Mouse (Mus musculus): ENCODE measurements around the gene Pnrc2. TPM values are rescaled to one million over a fixed set of nuclear protein-coding genes. Genes with fewer than 3 reads are reported as not detected.
A peak's percentile ranks its signal among the peaks of the same experiment; 100 is the strongest.

Pnrc2 gene
- polyA plus RNA-seq, 1 experiment from 2014 or later: 114 TPM

GRCm38 (mm10) chr4:135839293-135840011 is 34.2 kb downstream of the Pnrc2 start:
- WGBS: 44% methylated on average over 21 of the region's 21 CpGs
- no peak for ATAC-seq (ENCODE audit: extremely low read depth, insufficient number of reproducible peaks, low FRiP score, low TSS enrichment)

DNA sequence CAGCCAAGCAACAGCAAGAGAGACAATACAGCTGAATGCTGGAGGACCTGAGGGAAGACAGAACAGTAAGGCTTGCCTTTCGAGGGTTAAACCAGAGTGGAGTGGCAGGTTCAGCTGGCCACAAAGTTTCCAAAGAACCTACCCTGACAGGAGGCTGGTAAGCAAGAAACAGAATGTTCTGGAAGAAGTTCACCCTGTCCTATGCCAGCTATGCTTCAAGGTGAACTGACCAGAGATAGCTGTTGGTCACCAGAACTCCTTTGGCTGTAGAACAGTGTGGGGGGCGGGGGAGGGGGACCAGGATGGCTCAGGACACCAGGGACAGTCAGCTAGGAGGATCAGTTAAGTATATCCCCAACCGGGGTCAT is 34.7 kb downstream of the Pnrc2 start:
- no peak for ATAC-seq (ENCODE audit: extremely low read depth, insufficient number of reproducible peaks, low FRiP score, low TSS enrichment)
- H3K9ac ChIP-seq: peak overlapping the region; percentile 41
- no peaks in the 10 kb centered on the region for H3K9me3 ChIP-seq
- peak overlapping the region; percentile 33; the same call in 1 of the 2 replicates for H3K4me2 ChIP-seq
- peaks cover 29% of the 10 kb centered on the region for H3K4me1 ChIP-seq
- peak overlapping the region; percentile 77 for H3K27ac ChIP-seq (replicated peaks)
- no peaks in the 10 kb centered on the region for H3K36me3 ChIP-seq
- H3K4me3 ChIP-seq: no peak overlapping the region
- no peaks in the 10 kb centered on the region for H3K27me3 ChIP-seq (replicated peaks)
- 60% methylated on average over 3 of the region's 3 CpGs for WGBS

More at GRCm38 (mm10) chr4:135839293-135840011, 34.2 kb downstream of the Pnrc2 start:
- Histone ChIP-seq H3K27me3 (replicated peaks) (no peaks in the 10 kb centered on the region), H3K9me3 (no peaks in the 10 kb centered on the region), H3K9ac (peak overlapping the region; percentile 41), H3K4me1 (peaks cover 29% of the 10 kb centered on the region), H3K36me3 (no peaks in the 10 kb centered on the region), H3K4me2 (peak overlapping the region; percentile 33), H3K27ac (replicated peaks) (peak overlapping the region; percentile 77), H3K4me3 (no peak overlapping the region)

DNA sequence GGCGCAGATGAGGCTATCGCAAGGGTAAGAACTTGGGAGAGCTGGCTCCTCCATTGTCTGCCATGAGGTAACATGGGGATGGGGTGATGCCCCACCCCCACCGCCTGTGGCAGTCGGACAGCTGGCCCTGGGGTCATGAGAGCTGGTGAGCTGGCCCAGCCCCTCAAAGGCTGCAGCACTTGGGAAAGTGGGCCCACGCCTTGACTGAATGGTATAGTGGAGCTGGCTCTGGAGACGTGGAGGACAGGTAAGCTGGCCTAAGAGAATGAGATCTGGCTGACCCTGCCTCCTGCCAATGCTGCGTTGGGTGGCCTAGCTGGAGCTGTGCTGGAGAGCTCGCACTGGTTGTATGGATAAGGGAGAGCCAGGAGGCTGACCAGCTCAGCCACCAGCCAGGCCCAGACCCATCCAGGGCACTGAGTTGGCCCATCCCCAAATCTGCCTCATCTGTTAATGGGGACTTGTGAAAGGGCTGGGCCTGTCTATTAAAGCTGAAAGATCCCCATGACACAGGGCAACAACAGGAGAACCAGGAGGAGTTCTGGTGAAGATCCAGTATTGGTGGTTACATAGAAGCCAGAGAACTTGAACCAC is 39.4 kb downstream of the Pnrc2 start:
- ATAC-seq (ENCODE audit: extremely low read depth, insufficient number of reproducible peaks, low FRiP score, low TSS enrichment): no peak
- WGBS: 74% methylated on average over 8 of the region's 8 CpGs

GRCm38 (mm10) chr4:135833301-135834123 is 40.1 kb downstream of the Pnrc2 start:
- no peaks in the 10 kb centered on the region for H3K27me3 ChIP-seq (replicated peaks)
- no peak overlapping the region for H3K9ac ChIP-seq
- peaks cover 22% of the 10 kb centered on the region for H3K4me1 ChIP-seq
- no peak overlapping the region for H3K4me3 ChIP-seq
- no peak for ATAC-seq (ENCODE audit: extremely low read depth, insufficient number of reproducible peaks, low FRiP score, low TSS enrichment)
- no peak overlapping the region for H3K4me2 ChIP-seq
- no peaks in the 10 kb centered on the region for H3K9me3 ChIP-seq
- WGBS: 70% methylated on average over 12 of the region's 12 CpGs
- H3K36me3 ChIP-seq: no peaks in the 10 kb centered on the region
- no peak overlapping the region for H3K27ac ChIP-seq (replicated peaks)

More for the DNA sequence above, 39.4 kb downstream of the Pnrc2 start:
- Histone ChIP-seq H3K4me1 (peaks cover 22% of the 10 kb centered on the region), H3K4me3 (no peak overlapping the region), H3K27ac (replicated peaks) (no peak overlapping the region), H3K4me2 (no peak overlapping the region), H3K9me3 (no peaks in the 10 kb centered on the region), H3K27me3 (replicated peaks) (no peaks in the 10 kb centered on the region), H3K9ac (no peak overlapping the region), H3K36me3 (no peaks in the 10 kb centered on the region)

DNA sequence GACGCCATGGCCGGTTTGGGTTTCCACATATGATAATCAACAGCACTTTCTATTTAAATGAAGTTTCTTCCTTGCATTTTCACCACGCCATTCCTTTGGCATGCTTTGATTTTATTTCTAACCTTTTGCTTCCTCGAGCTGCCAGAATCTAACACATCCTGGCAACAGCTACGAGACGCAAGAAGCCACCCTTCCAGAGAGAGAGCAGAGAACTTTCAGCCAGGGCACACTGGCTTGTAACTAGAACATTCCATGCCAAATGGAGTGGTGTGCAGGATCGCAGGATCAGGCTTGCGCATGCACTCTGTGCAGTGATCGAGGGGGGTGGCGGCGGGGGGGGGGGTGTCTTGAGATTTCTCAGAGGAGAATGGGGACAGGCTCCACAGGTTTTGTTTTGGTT is 41.6 kb downstream of the Pnrc2 start:
- no peak overlapping the region for H3K4me3 ChIP-seq
- H3K4me1 ChIP-seq: peaks cover 28% of the 10 kb centered on the region
- H3K27ac ChIP-seq (replicated peaks): no peak overlapping the region
- H3K36me3 ChIP-seq: no peaks in the 10 kb centered on the region
- no peaks in the 10 kb centered on the region for H3K9me3 ChIP-seq
- WGBS: 67% methylated on average over 11 of the region's 11 CpGs
- no peaks in the 10 kb centered on the region for H3K27me3 ChIP-seq (replicated peaks)
- H3K4me2 ChIP-seq: no peak overlapping the region
- no peak overlapping the region for H3K9ac ChIP-seq
- ATAC-seq (ENCODE audit: extremely low read depth, insufficient number of reproducible peaks, low FRiP score, low TSS enrichment): no peak

DNA sequence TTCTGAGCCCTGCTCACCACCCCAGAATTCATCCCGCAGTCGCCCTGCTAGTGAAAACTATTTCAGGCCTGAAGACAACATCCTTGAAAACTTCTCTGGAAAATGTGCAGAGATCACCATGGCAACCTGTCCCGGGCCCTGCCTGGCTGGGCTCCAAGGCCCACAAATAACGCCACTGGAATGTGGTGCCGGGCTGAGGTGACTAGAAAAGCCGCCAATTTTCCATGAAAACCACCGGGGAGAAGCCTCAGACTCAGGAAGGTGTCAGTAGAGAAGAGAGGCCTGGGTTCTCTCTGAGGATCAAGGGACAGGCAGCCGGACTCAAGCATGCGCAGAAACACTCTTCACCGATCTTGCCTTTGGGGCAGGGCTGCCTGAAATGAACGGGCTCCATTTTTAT is 45.2 kb downstream of the Pnrc2 start:
- Histone ChIP-seq H3K4me2 (peak overlapping the region; percentile 48), H3K9ac (peak overlapping the region; percentile 67), H3K4me3 (0 out of 2 replicates have a peak overlapping the region, but pooled peaks have one; percentile 1), H3K4me1 (peaks cover 28% of the 10 kb centered on the region), H3K27ac (replicated peaks) (peak overlapping the region; percentile 96), H3K9me3 (no peaks in the 10 kb centered on the region), H3K27me3 (replicated peaks) (no peaks in the 10 kb centered on the region), H3K36me3 (no peaks in the 10 kb centered on the region)
- ATAC-seq (ENCODE audit: extremely low read depth, insufficient number of reproducible peaks, low FRiP score, low TSS enrichment): peak; percentile 51; the same call in 1 of the 2 replicates
- WGBS: 12% methylated on average over 11 of the region's 11 CpGs

- 43% methylated on average over 8 of the region's 8 CpGs for WGBS
- ATAC-seq (ENCODE audit: extremely low read depth, insufficient number of reproducible peaks, low FRiP score, low TSS enrichment): no peak
Measured at GRCm38 (mm10) chr4:135824254-135824653, 49.4 kb downstream of the Pnrc2 start.

GRCm38 (mm10) chr4:135823298-135823697 is 50.4 kb downstream of the Pnrc2 start:
- Histone ChIP-seq H3K9ac (no peak overlapping the region), H3K27me3 (replicated peaks) (no peaks in the 10 kb centered on the region), H3K36me3 (no peaks in the 10 kb centered on the region), H3K4me1 (peaks cover 12% of the 10 kb centered on the region), H3K9me3 (no peaks in the 10 kb centered on the region), H3K4me2 (no peak overlapping the region), H3K27ac (replicated peaks) (no peak overlapping the region), H3K4me3 (no peak overlapping the region)
- WGBS: 69% methylated on average over 2 of the region's 2 CpGs
- no peak for ATAC-seq (ENCODE audit: extremely low read depth, insufficient number of reproducible peaks, low FRiP score, low TSS enrichment)

More at GRCm38 (mm10) chr4:135824254-135824653, 49.4 kb downstream of the Pnrc2 start:
- 0 out of 2 replicates have a peak overlapping the region, but pooled peaks have one; percentile 30 for H3K27ac ChIP-seq (replicated peaks)
- no peaks in the 10 kb centered on the region for H3K27me3 ChIP-seq (replicated peaks)
- no peak overlapping the region for H3K4me2 ChIP-seq
- no peaks in the 10 kb centered on the region for H3K9me3 ChIP-seq
- no peak overlapping the region for H3K4me3 ChIP-seq
- no peaks in the 10 kb centered on the region for H3K36me3 ChIP-seq
- no peak overlapping the region for H3K9ac ChIP-seq
- peaks cover 22% of the 10 kb centered on the region for H3K4me1 ChIP-seq

DNA sequence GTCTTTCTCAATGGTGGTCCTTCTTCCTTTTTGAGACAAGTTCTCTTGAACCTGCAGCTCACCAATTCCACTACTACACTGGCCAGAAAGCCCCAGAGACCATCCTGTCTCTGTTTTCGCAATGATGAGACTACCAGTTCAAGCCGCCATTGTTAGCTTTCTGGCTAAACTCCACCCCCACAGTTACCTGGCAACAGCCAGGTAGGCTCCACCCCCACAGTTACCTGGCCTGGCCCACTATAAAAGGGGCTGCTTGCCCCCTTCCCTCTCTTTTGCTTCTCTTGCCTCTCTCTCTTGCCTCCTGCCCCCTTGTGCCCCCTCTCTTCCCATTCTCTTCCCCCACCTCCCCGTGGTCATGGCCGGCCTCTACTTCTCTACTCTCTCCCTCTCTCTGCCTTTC is 51.9 kb downstream of the Pnrc2 start:
- 76% methylated on average over 4 of the region's 4 CpGs for WGBS
- no peak for ATAC-seq (ENCODE audit: extremely low read depth, insufficient number of reproducible peaks, low FRiP score, low TSS enrichment)

More for the DNA sequence above, 51.9 kb downstream of the Pnrc2 start:
- no peaks in the 10 kb centered on the region for H3K27me3 ChIP-seq (replicated peaks)
- H3K27ac ChIP-seq (replicated peaks): no peak overlapping the region
- no peaks in the 10 kb centered on the region for H3K36me3 ChIP-seq
- H3K4me2 ChIP-seq: no peak overlapping the region
- H3K4me3 ChIP-seq: no peak overlapping the region
- no peak overlapping the region for H3K9ac ChIP-seq
- peaks cover 7% of the 10 kb centered on the region; the same call in 1 of the 2 replicates for H3K4me1 ChIP-seq
- H3K9me3 ChIP-seq: no peaks in the 10 kb centered on the region
